Mouse (Mus musculus) lung, postnatal 0 days (tissue): ENCODE data around the gene H1fx. TPM values are rescaled to one million over a fixed set of nuclear protein-coding genes. Genes with fewer than 3 reads are reported as not detected.

ENCODE experiments used
- ATAC-seq: fragments of 200-750 bp; cut with Nextera tagmentation; 2 replicates; pipeline ENCODE4 v1.8.0; 2017; ENCODE audit warnings: moderate library complexity
- DNase-seq: peaks from one replicate; pipeline ENCODE4 v3.0.0-alpha.2; 2016; ENCODE audit warnings: low spot score
- H3K27ac ChIP-seq: fragments of 300-500 bp; sonication (generic); 2 replicates; pipeline ENCODE4 v1.5.1; 2014; ENCODE audit warnings: antibody characterized with exemption, mild to moderate bottlenecking, low read length, mixed read lengths
- H3K27me3 ChIP-seq: fragments of 300-500 bp; sonication (generic); replicated peaks from 2 replicates; pipeline ENCODE4 v1.6.1; 2014; ENCODE audit warnings: low read length, mixed read lengths; ENCODE audit not compliant: insufficient read depth
- H3K36me3 ChIP-seq: fragments of 300-500 bp; sonication (generic); 2 replicates; pipeline ENCODE4 v1.6.1; 2014; ENCODE audit warnings: low read length, mixed read lengths; ENCODE audit not compliant: insufficient read depth
- H3K4me1 ChIP-seq: fragments of 300-500 bp; sonication (generic); 2 replicates; pipeline ENCODE4 v1.6.1; 2014; ENCODE audit warnings: antibody characterized with exemption, low read depth, low read length, mixed read lengths; ENCODE audit not compliant: insufficient read depth
- H3K4me2 ChIP-seq: fragments of 300-500 bp; sonication (generic); replicated peaks from 2 replicates; pipeline ENCODE4 v1.6.1; 2014; ENCODE audit warnings: low read depth, mild to moderate bottlenecking, low read length, moderate library complexity, mixed read lengths
- H3K4me3 ChIP-seq: fragments of 300-500 bp; sonication (generic); 2 replicates; pipeline ENCODE4 v1.5.1; 2014; ENCODE audit warnings: low read depth, low read length
- H3K9ac ChIP-seq: fragments of 300-500 bp; sonication (generic); replicated peaks from 2 replicates; pipeline ENCODE4 v1.6.1; 2014; ENCODE audit warnings: low read depth, mild to moderate bottlenecking
- H3K9me3 ChIP-seq: fragments of 300-500 bp; sonication (generic); 2 replicates; pipeline ENCODE4 v1.6.1; 2016; ENCODE audit warnings: low read length, mixed read lengths
- CTCF ChIP-seq: IDR thresholded peaks from 2 replicates; pipeline ENCODE4 v1.5.1; 2016; ENCODE audit warnings: antibody characterized with exemption, mild to moderate bottlenecking
- EP300 ChIP-seq: IDR thresholded peaks from 2 replicates; pipeline ENCODE4 v1.6.1; 2016; ENCODE audit warnings: antibody characterized with exemption, mild to moderate bottlenecking, control low read depth
- WGBS: fragments of 180-500 bp; shearing (Covaris S2); extraction: QIAGEN DNeasy Blood & Tissue Kit; methylation state at CpG from one replicate; pipeline ENCODE4 v1.1.7; 2014; 5-methylcytosine and 5-hydroxymethylcytosine counted together
- polyA plus RNA-seq: library from polyadenylated mRNA; unstranded; fragments of >200 nt; fragmentation: Nextera tagmentation; extraction: Ambion mirVana; gene quantifications from 2 replicates; pipeline ENCODE4 v1.2.1, GENCODE M21; 2015

Gene H1fx
- polyA plus RNA-seq, 1 experiment from 2014 or later, result 9.1 TPM

DNA sequence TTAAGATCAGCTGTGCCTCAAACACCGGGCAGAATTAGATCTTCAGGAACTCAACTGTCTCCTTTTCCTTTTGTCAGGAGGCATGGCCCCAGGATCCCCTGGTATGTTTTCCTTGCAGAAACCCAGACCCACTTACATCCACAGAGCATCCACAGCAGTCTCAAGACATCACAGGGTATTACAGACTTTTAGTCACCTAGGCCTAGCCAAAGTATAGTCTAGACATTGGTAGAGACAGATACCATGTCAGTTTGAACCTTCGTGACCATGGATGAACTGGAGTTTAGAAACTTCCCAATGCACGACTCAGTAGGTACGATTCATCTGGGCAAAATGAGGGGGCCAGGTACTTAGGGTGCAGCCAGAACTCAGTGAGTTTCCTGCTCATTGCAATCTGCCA, 16.9 kb upstream of the H1fx start:
- Histone ChIP-seq H3K4me3 (no peak overlapping the region), H3K9me3 (no peaks in the 10 kb centered on the region), H3K27ac (no peak overlapping the region), H3K9ac (no peak overlapping the region), H3K36me3 (peaks cover 20% of the 10 kb centered on the region; the same call in 1 of the 2 replicates), H3K27me3 (no peaks in the 10 kb centered on the region), H3K4me1 (no peaks in the 10 kb centered on the region), H3K4me2 (no peak overlapping the region)
- DNase-seq (no peak), ATAC-seq (no peak)
- 78% methylated on average over 4 of the region's 4 CpGs for WGBS
- TF ChIP-seq CTCF (no peak), EP300 (no peak)

GRCm38 (mm10) chr6:87997706-87998265, 16.3 kb upstream of the H1fx start:
- DNase-seq, result peak; percentile 80

DNA sequence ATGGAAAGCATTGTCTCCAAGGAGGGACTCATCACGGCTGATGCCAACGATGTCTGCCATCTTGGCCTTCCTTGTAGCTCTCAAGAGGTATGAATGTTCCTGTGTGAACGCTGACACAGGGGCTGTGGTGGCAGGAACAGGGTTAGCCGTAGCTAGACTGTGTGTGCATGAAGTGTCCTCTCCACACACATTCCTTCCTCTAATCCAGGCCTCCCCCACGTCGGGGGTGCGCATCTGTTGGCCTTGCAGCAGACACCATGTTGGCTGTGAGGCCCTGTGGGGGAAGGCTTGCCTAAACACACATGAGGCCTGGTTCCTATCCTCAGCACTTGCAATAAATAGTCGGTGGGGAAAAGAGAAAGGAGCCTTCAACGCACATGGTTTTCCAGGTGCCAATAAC, 15.2 kb upstream of the H1fx start:
- no peak overlapping the region for H3K9ac ChIP-seq
- no peak overlapping the region for H3K4me2 ChIP-seq
- H3K4me3 ChIP-seq, result no peak overlapping the region
- no peaks in the 10 kb centered on the region for H3K4me1 ChIP-seq
- no peak overlapping the region for H3K27ac ChIP-seq
- TF ChIP-seq CTCF (no peak), EP300 (no peak)
- no peaks in the 10 kb centered on the region for H3K27me3 ChIP-seq
- H3K9me3 ChIP-seq, result no peaks in the 10 kb centered on the region
- no peak for DNase-seq
- 79% methylated on average over 9 of the region's 9 CpGs for WGBS
- no peak for ATAC-seq
- H3K36me3 ChIP-seq, result 0 out of 2 replicates have a peak, but pooled peaks cover 11% of the 10 kb centered on the region

More at GRCm38 (mm10) chr6:87997706-87998265, 16.3 kb upstream of the H1fx start:
- 43% methylated on average over 7 of the region's 7 CpGs for WGBS
- no peak overlapping the region for H3K27ac ChIP-seq
- no peaks in the 10 kb centered on the region for H3K4me1 ChIP-seq
- no peak overlapping the region for H3K4me2 ChIP-seq
- H3K27me3 ChIP-seq, result no peaks in the 10 kb centered on the region
- ATAC-seq, result peak; percentile 62
- no peak for TF ChIP-seq EP300
- peak; percentile 79 for TF ChIP-seq CTCF
- H3K36me3 ChIP-seq, result peaks cover 16% of the 10 kb centered on the region; the same call in 1 of the 2 replicates
- H3K9me3 ChIP-seq, result no peaks in the 10 kb centered on the region
- no peak overlapping the region for H3K9ac ChIP-seq
- H3K4me3 ChIP-seq, result no peak overlapping the region

- Histone ChIP-seq H3K36me3 (0 out of 2 replicates have a peak, but pooled peaks cover under 1% of the 10 kb centered on the region), H3K9ac (no peak overlapping the region), H3K27ac (no peak overlapping the region), H3K4me1 (no peaks in the 10 kb centered on the region), H3K4me2 (no peak overlapping the region), H3K4me3 (no peak overlapping the region), H3K27me3 (no peaks in the 10 kb centered on the region), H3K9me3 (no peaks in the 10 kb centered on the region)
- TF ChIP-seq EP300 (no peak), CTCF (no peak)
- WGBS, result 58% methylated on average over 4 of the region's 4 CpGs
- ATAC-seq, result no peak
- no peak for DNase-seq
Observed at GRCm38 (mm10) chr6:87995519-87995918, 14.1 kb upstream of the H1fx start.

GRCm38 (mm10) chr6:87993790-87994571, 12.5 kb upstream of the H1fx start:
- Histone ChIP-seq H3K4me2 (peak overlapping the region; percentile 46), H3K4me3 (no peak overlapping the region), H3K27me3 (no peaks in the 10 kb centered on the region), H3K9ac (no peak overlapping the region), H3K36me3 (no peaks in the 10 kb centered on the region), H3K4me1 (no peaks in the 10 kb centered on the region), H3K9me3 (no peaks in the 10 kb centered on the region), H3K27ac (no peak overlapping the region)
- no peak for TF ChIP-seq CTCF
- TF ChIP-seq EP300, result no peak
- 9% methylated on average over 18 of the region's 18 CpGs for WGBS
- DNase-seq (peak; percentile 61), ATAC-seq (peak; percentile 64)

GRCm38 (mm10) chr6:87992733-87993132, 11.3 kb upstream of the H1fx start:
- Histone ChIP-seq H3K36me3 (no peaks in the 10 kb centered on the region), H3K4me2 (no peak overlapping the region), H3K4me3 (no peak overlapping the region), H3K9ac (no peak overlapping the region), H3K27me3 (no peaks in the 10 kb centered on the region), H3K4me1 (no peaks in the 10 kb centered on the region), H3K9me3 (no peaks in the 10 kb centered on the region), H3K27ac (no peak overlapping the region)
- ATAC-seq (peak; percentile 59), DNase-seq (peak; percentile 74)
- TF ChIP-seq EP300 (no peak), CTCF (no peak)
- WGBS, result 40% methylated on average over 6 of the region's 6 CpGs
